Mouse (Mus musculus): ENCODE results near the gene Robo2.

Gene Robo2

GRCm38 (mm10) chr16:74411481-74412251, at the start of gene Robo2:
Gene Robo2 (minus strand): TSS chr16:74411825.
- DNase-seq = peak; percentile 40

GRCm38 (mm10) chr16:74458138-74458537, 46.5 kb upstream of the Robo2 start:
- DNase-seq = no peak

GRCm38 (mm10) chr16:74457736-74458135, 46.1 kb upstream of the Robo2 start:
- DNase-seq = no peak

GRCm38 (mm10) chr16:74456808-74457470, 45.3 kb upstream of the Robo2 start:
- no peak for DNase-seq

- no peak for DNase-seq
Measured at GRCm38 (mm10) chr16:74455179-74455578, 43.6 kb upstream of the Robo2 start.

GRCm38 (mm10) chr16:74448025-74448424, 36.4 kb upstream of the Robo2 start:
- DNase-seq = no peak

- DNase-seq = no peak
Measured at GRCm38 (mm10) chr16:74427071-74427470, 15.4 kb upstream of the Robo2 start.

- no peak for DNase-seq
Measured at GRCm38 (mm10) chr16:74420324-74420723, 8.7 kb upstream of the Robo2 start.

GRCm38 (mm10) chr16:74412471-74413291, 1.1 kb upstream of the Robo2 start:
- DNase-seq = peak; percentile 43

GRCm38 (mm10) chr16:74411021-74411420, 604 bp downstream of the Robo2 start:
- no peak for DNase-seq

GRCm38 (mm10) chr16:74410125-74410524, 1.5 kb downstream of the Robo2 start:
- no peak for DNase-seq

- DNase-seq = no peak
Measured at GRCm38 (mm10) chr16:74409548-74409947, 2.1 kb downstream of the Robo2 start.

- DNase-seq = no peak
Measured at GRCm38 (mm10) chr16:74408566-74408965, 3.1 kb downstream of the Robo2 start.

GRCm38 (mm10) chr16:74397291-74397690, 14.3 kb downstream of the Robo2 start:
- no peak for DNase-seq

- no peak for DNase-seq
Measured at GRCm38 (mm10) chr16:74395678-74396077, 15.9 kb downstream of the Robo2 start.

GRCm38 (mm10) chr16:74379458-74379857, 32.2 kb downstream of the Robo2 start:
- no peak for DNase-seq

GRCm38 (mm10) chr16:74375342-74375940, 36.2 kb downstream of the Robo2 start:
- DNase-seq = no peak

GRCm38 (mm10) chr16:74374540-74374939, 37.1 kb downstream of the Robo2 start:
- no peak for DNase-seq

GRCm38 (mm10) chr16:74373407-74373806, 38.2 kb downstream of the Robo2 start:
- DNase-seq = no peak

- DNase-seq = no peak
Measured at GRCm38 (mm10) chr16:74372876-74373275, 38.7 kb downstream of the Robo2 start.

- DNase-seq = no peak
Measured at GRCm38 (mm10) chr16:74348437-74348836, 63.2 kb downstream of the Robo2 start.

- no peak for DNase-seq
Measured at GRCm38 (mm10) chr16:74338969-74339630, 72.5 kb downstream of the Robo2 start.

Measured in cerebellum, adult 9-11 months (tissue).